ENCODE assay signal across 24 mouse cellular contexts in genomic region chr15:21375871-21376270, GRCm38 (mm10).
DNase-seq lines count a peak whose midpoint lies in the region; ATAC-seq and TF ChIP-seq lines count a peak whose summit lies in the region.
"Had no signal": no experiment of that assay in that cellular context is flagged by ENCODE, and none has a peak within 500 bp of the region (broad histone marks: within the 10 kb centered on the region; RNA-seq: fewer than 3 reads in every experiment).

No protein-coding gene starts in this region.

- no peak for TF ChIP-seq CTCF in intestine, postnatal 0 days (IDR thresholded peaks at IDR 0.05; ENCODE audit: low read depth)

- H3K27me3 ChIP-seq in intestine, embryonic 16.5 days (replicated peaks; ENCODE audit: control insufficient read depth, insufficient read depth, low read length), result no peaks in the 10 kb centered on the region
- no peaks in the 10 kb centered on the region for H3K27me3 ChIP-seq in intestine, postnatal 0 days (replicated peaks; ENCODE audit: control insufficient read depth, insufficient read depth, low read length)
- H3K27me3 ChIP-seq in neural tube, embryonic 15.5 days (replicated peaks), result no peaks in the 10 kb centered on the region
- H3K27me3 ChIP-seq: CH12.LX; embryonic facial prominence, embryonic 12.5 days; forebrain, embryonic 13.5 days; forebrain, embryonic 15.5 days; Patski had no signal

- 51% methylated on average over 3 of the region's 3 CpGs for WGBS in intestine, embryonic 16.5 days
- 44% methylated on average over 3 of the region's 3 CpGs for WGBS in intestine, postnatal 0 days
- 61% methylated on average over 3 of the region's 3 CpGs for WGBS in neural tube, embryonic 15.5 days

- no peak overlapping the region for H3K9ac ChIP-seq in intestine, embryonic 16.5 days (ENCODE audit: low read depth, low read length)
- H3K9ac ChIP-seq in intestine, postnatal 0 days (ENCODE audit: low read depth, low read length), result no peak overlapping the region
- no peak overlapping the region for H3K9ac ChIP-seq in neural tube, embryonic 15.5 days (replicated peaks)
- H3K9ac ChIP-seq: embryonic facial prominence, embryonic 12.5 days; forebrain, embryonic 13.5 days; forebrain, embryonic 15.5 days had no signal

- H3K4me3 ChIP-seq in intestine, embryonic 16.5 days (ENCODE audit: low read length), result no peak overlapping the region
- H3K4me3 ChIP-seq in intestine, postnatal 0 days (ENCODE audit: low read depth, low read length), result no peak overlapping the region
- H3K4me3 ChIP-seq in neural tube, embryonic 15.5 days (replicated peaks), result no peak overlapping the region
- H3K4me3 ChIP-seq: embryonic facial prominence, embryonic 10.5 days; embryonic facial prominence, embryonic 12.5 days; forebrain, embryonic 13.5 days; forebrain, embryonic 15.5 days had no signal

- H3K36me3 ChIP-seq in intestine, embryonic 16.5 days (ENCODE audit: control insufficient read depth, insufficient read depth, low read length), result no peaks in the 10 kb centered on the region
- no peaks in the 10 kb centered on the region for H3K36me3 ChIP-seq in intestine, postnatal 0 days (ENCODE audit: control insufficient read depth, insufficient read depth)
- H3K36me3 ChIP-seq in neural tube, embryonic 15.5 days, result no peaks in the 10 kb centered on the region
- H3K36me3 ChIP-seq: embryonic facial prominence, embryonic 10.5 days; embryonic facial prominence, embryonic 12.5 days; forebrain, embryonic 15.5 days; G1E had no signal

- H3K4me1 ChIP-seq in intestine, embryonic 16.5 days (ENCODE audit: control insufficient read depth, insufficient read depth, low read length), result 0 out of 2 replicates have a peak, but pooled peaks cover 2% of the 10 kb centered on the region
- H3K4me1 ChIP-seq in intestine, postnatal 0 days (replicated peaks; ENCODE audit: control insufficient read depth, insufficient read depth, low read length), result no peaks in the 10 kb centered on the region
- H3K4me1 ChIP-seq in neural tube, embryonic 15.5 days, result peaks cover 8% of the 10 kb centered on the region; the same call in 1 of the 2 replicates
- H3K4me1 ChIP-seq: embryonic facial prominence, embryonic 10.5 days; embryonic facial prominence, embryonic 12.5 days; forebrain, embryonic 13.5 days; forebrain, embryonic 15.5 days had no signal

- H3K27ac ChIP-seq in intestine, embryonic 16.5 days (ENCODE audit: low read length), result no peak overlapping the region
- H3K27ac ChIP-seq in intestine, postnatal 0 days (ENCODE audit: low read depth, low read length), result no peak overlapping the region
- H3K27ac ChIP-seq in neural tube, embryonic 15.5 days (replicated peaks), result no peak overlapping the region
- H3K27ac ChIP-seq: embryonic facial prominence, embryonic 10.5 days; embryonic facial prominence, embryonic 12.5 days; forebrain, embryonic 13.5 days; forebrain, embryonic 15.5 days had no signal

- peak; percentile 70 for ATAC-seq in frontal cortex, adult (ENCODE audit: low TSS enrichment)
- ATAC-seq in intestine, embryonic 16.5 days, result 0 out of 2 replicates have a peak, but pooled peaks have one; percentile 33
- no peak for ATAC-seq in intestine, postnatal 0 days
- peak; percentile 31; the same call in 1 of the 2 replicates for ATAC-seq in neural tube, embryonic 15.5 days (ENCODE audit: low FRiP score)
- ATAC-seq: activated CD4-positive, CD25-positive, alpha-beta regulatory T cell, adult 4 months; CD4-positive, CD25-positive, alpha-beta regulatory T cell, adult 4 months; forebrain, embryonic 15.5 days; Patski had no signal

- DNase-seq in frontal cortex, postnatal 25 days (ENCODE audit: low spot score in 2 of 2), result no peak
- DNase-seq in neural tube, embryonic 10.5 days (ENCODE audit: extremely low spot score, low spot score), result no peak
- DNase-seq: adrenal gland, adult 8-10 months; adrenal gland, postnatal 14 days; adrenal gland, postnatal 36 days; B cell, adult 2 months; cerebellum, adult 11-12 months; cerebellum, adult 2 months; cerebellum, adult 9-10 months; cerebellum, postnatal 10 days; cerebellum, postnatal 25 days had no signal

- no peaks in the 10 kb centered on the region for H3K9me3 ChIP-seq in intestine, embryonic 16.5 days (ENCODE audit: control insufficient read depth, low read length)
- H3K9me3 ChIP-seq in intestine, postnatal 0 days (ENCODE audit: control insufficient read depth), result no peaks in the 10 kb centered on the region
- no peaks in the 10 kb centered on the region for H3K9me3 ChIP-seq in neural tube, embryonic 15.5 days (replicated peaks)
- H3K9me3 ChIP-seq: embryonic facial prominence, embryonic 10.5 days; embryonic facial prominence, embryonic 12.5 days; forebrain, embryonic 13.5 days; forebrain, embryonic 15.5 days; G1E had no signal

- H3K4me2 ChIP-seq in intestine, embryonic 16.5 days (ENCODE audit: low read depth, low read length), result no peak overlapping the region
- no peak overlapping the region for H3K4me2 ChIP-seq in intestine, postnatal 0 days (replicated peaks; ENCODE audit: low read depth)
- no peak overlapping the region for H3K4me2 ChIP-seq in neural tube, embryonic 15.5 days
- H3K4me2 ChIP-seq: embryonic facial prominence, embryonic 12.5 days; forebrain, embryonic 13.5 days; forebrain, embryonic 15.5 days had no signal
